Mouse (Mus musculus): ENCODE measurements at regions not wholly inside any gene's neighbourhood (a gene's known extent, or its start where the extent isn't known, plus 50 kb on each side); places are given as distances from the start of the nearest gene placed in this dataset.

GRCm38 (mm10) chr13:80502927-80503326 is 380.3 kb upstream of the Arrdc3 start:
- Histone ChIP-seq H3K36me3 (ENCODE audit: control insufficient read depth, insufficient read depth, low read length) (no peaks in the 10 kb centered on the region), H3K4me2 (ENCODE audit: low read depth, low read length) (no peak overlapping the region), H3K27me3 (ENCODE audit: control insufficient read depth, insufficient read depth, low read depth, low read length) (no peaks in the 10 kb centered on the region), H3K9me3 (ENCODE audit: control insufficient read depth, low read length) (no peaks in the 10 kb centered on the region), H3K4me1 (replicated peaks; ENCODE audit: control insufficient read depth, insufficient read depth, low read length) (no peaks in the 10 kb centered on the region), H3K27ac (ENCODE audit: low read length) (no peak overlapping the region), H3K4me3 (ENCODE audit: low read length) (no peak overlapping the region), H3K9ac (ENCODE audit: low read length) (no peak overlapping the region)
- WGBS: 68% methylated on average over 1 of the region's 1 CpGs
- ATAC-seq (ENCODE audit: low read depth): no peak

GRCm38 (mm10) chr13:80514171-80514981 is 368.8 kb upstream of the Arrdc3 start:
- Histone ChIP-seq H3K27me3 (ENCODE audit: control insufficient read depth, insufficient read depth, low read depth, low read length) (no peaks in the 10 kb centered on the region), H3K4me2 (ENCODE audit: low read depth, low read length) (no peak overlapping the region), H3K9ac (ENCODE audit: low read length) (no peak overlapping the region), H3K27ac (ENCODE audit: low read length) (no peak overlapping the region), H3K4me1 (replicated peaks; ENCODE audit: control insufficient read depth, insufficient read depth, low read length) (no peaks in the 10 kb centered on the region), H3K36me3 (ENCODE audit: control insufficient read depth, insufficient read depth, low read length) (no peaks in the 10 kb centered on the region), H3K4me3 (ENCODE audit: low read length) (no peak overlapping the region), H3K9me3 (ENCODE audit: control insufficient read depth, low read length) (no peaks in the 10 kb centered on the region)
- 53% methylated on average over 3 of the region's 3 CpGs for WGBS
- no peak for ATAC-seq (ENCODE audit: low read depth)

GRCm38 (mm10) chr13:80514982-80515253 is 368.3 kb upstream of the Arrdc3 start:
- no peak for ATAC-seq (ENCODE audit: low read depth)
- Histone ChIP-seq H3K4me2 (ENCODE audit: low read depth, low read length) (no peak overlapping the region), H3K27ac (ENCODE audit: low read length) (no peak overlapping the region), H3K27me3 (ENCODE audit: control insufficient read depth, insufficient read depth, low read depth, low read length) (no peaks in the 10 kb centered on the region), H3K9me3 (ENCODE audit: control insufficient read depth, low read length) (no peaks in the 10 kb centered on the region), H3K4me1 (replicated peaks; ENCODE audit: control insufficient read depth, insufficient read depth, low read length) (no peaks in the 10 kb centered on the region), H3K9ac (ENCODE audit: low read length) (no peak overlapping the region), H3K36me3 (ENCODE audit: control insufficient read depth, insufficient read depth, low read length) (no peaks in the 10 kb centered on the region), H3K4me3 (ENCODE audit: low read length) (no peak overlapping the region)
- 44% methylated on average over 4 of the region's 4 CpGs for WGBS

- H3K36me3 ChIP-seq (ENCODE audit: control insufficient read depth, insufficient read depth, low read length): no peaks in the 10 kb centered on the region
- H3K4me2 ChIP-seq (ENCODE audit: low read depth, low read length): no peak overlapping the region
- no peak for ATAC-seq (ENCODE audit: low read depth)
- WGBS: 76% methylated on average over 1 of the region's 1 CpGs
- no peaks in the 10 kb centered on the region for H3K4me1 ChIP-seq (replicated peaks; ENCODE audit: control insufficient read depth, insufficient read depth, low read length)
- no peak overlapping the region for H3K27ac ChIP-seq (ENCODE audit: low read length)
- no peaks in the 10 kb centered on the region for H3K27me3 ChIP-seq (ENCODE audit: control insufficient read depth, insufficient read depth, low read depth, low read length)
- no peak overlapping the region for H3K9ac ChIP-seq (ENCODE audit: low read length)
- no peaks in the 10 kb centered on the region for H3K9me3 ChIP-seq (ENCODE audit: control insufficient read depth, low read length)
- H3K4me3 ChIP-seq (ENCODE audit: low read length): no peak overlapping the region
These were observed 364.3 kb upstream of the Arrdc3 start for GRCm38 (mm10) chr13:80518836-80519235.

GRCm38 (mm10) chr13:80519792-80520191 is 363.4 kb upstream of the Arrdc3 start:
- Histone ChIP-seq H3K4me3 (ENCODE audit: low read length) (no peak overlapping the region), H3K36me3 (ENCODE audit: control insufficient read depth, insufficient read depth, low read length) (no peaks in the 10 kb centered on the region), H3K9ac (ENCODE audit: low read length) (no peak overlapping the region), H3K4me1 (replicated peaks; ENCODE audit: control insufficient read depth, insufficient read depth, low read length) (no peaks in the 10 kb centered on the region), H3K4me2 (ENCODE audit: low read depth, low read length) (no peak overlapping the region), H3K27me3 (ENCODE audit: control insufficient read depth, insufficient read depth, low read depth, low read length) (no peaks in the 10 kb centered on the region), H3K27ac (ENCODE audit: low read length) (no peak overlapping the region), H3K9me3 (ENCODE audit: control insufficient read depth, low read length) (no peaks in the 10 kb centered on the region)
- 48% methylated on average over 4 of the region's 4 CpGs for WGBS
- no peak for ATAC-seq (ENCODE audit: low read depth)

- peak; percentile 69 for ATAC-seq (ENCODE audit: low read depth)
- Histone ChIP-seq H3K27me3 (ENCODE audit: control insufficient read depth, insufficient read depth, low read depth, low read length) (no peaks in the 10 kb centered on the region), H3K4me2 (ENCODE audit: low read depth, low read length) (no peak overlapping the region), H3K4me3 (ENCODE audit: low read length) (no peak overlapping the region), H3K9me3 (ENCODE audit: control insufficient read depth, low read length) (no peaks in the 10 kb centered on the region), H3K9ac (ENCODE audit: low read length) (no peak overlapping the region), H3K4me1 (replicated peaks; ENCODE audit: control insufficient read depth, insufficient read depth, low read length) (no peaks in the 10 kb centered on the region), H3K27ac (ENCODE audit: low read length) (peak overlapping the region; percentile 37), H3K36me3 (ENCODE audit: control insufficient read depth, insufficient read depth, low read length) (no peaks in the 10 kb centered on the region)
- 64% methylated on average over 1 of the region's 1 CpGs for WGBS
These were observed 347.3 kb upstream of the Arrdc3 start for GRCm38 (mm10) chr13:80535755-80536350.

GRCm38 (mm10) chr13:80544951-80545350 is 338.2 kb upstream of the Arrdc3 start:
- Histone ChIP-seq H3K4me1 (replicated peaks; ENCODE audit: control insufficient read depth, insufficient read depth, low read length) (no peaks in the 10 kb centered on the region), H3K9me3 (ENCODE audit: control insufficient read depth, low read length) (no peaks in the 10 kb centered on the region), H3K27me3 (ENCODE audit: control insufficient read depth, insufficient read depth, low read depth, low read length) (no peaks in the 10 kb centered on the region), H3K4me2 (ENCODE audit: low read depth, low read length) (no peak overlapping the region), H3K9ac (ENCODE audit: low read length) (no peak overlapping the region), H3K36me3 (ENCODE audit: control insufficient read depth, insufficient read depth, low read length) (no peaks in the 10 kb centered on the region), H3K4me3 (ENCODE audit: low read length) (no peak overlapping the region), H3K27ac (ENCODE audit: low read length) (no peak overlapping the region)
- WGBS: 36% methylated on average over 1 of the region's 1 CpGs
- no peak for ATAC-seq (ENCODE audit: low read depth)

- H3K36me3 ChIP-seq (ENCODE audit: control insufficient read depth, insufficient read depth, low read length): no peaks in the 10 kb centered on the region
- H3K4me3 ChIP-seq (ENCODE audit: low read length): no peak overlapping the region
- H3K9me3 ChIP-seq (ENCODE audit: control insufficient read depth, low read length): no peaks in the 10 kb centered on the region
- no peaks in the 10 kb centered on the region for H3K27me3 ChIP-seq (ENCODE audit: control insufficient read depth, insufficient read depth, low read depth, low read length)
- no peak for ATAC-seq (ENCODE audit: low read depth)
- H3K4me2 ChIP-seq (ENCODE audit: low read depth, low read length): no peak overlapping the region
- H3K4me1 ChIP-seq (replicated peaks; ENCODE audit: control insufficient read depth, insufficient read depth, low read length): no peaks in the 10 kb centered on the region
- no peak overlapping the region for H3K27ac ChIP-seq (ENCODE audit: low read length)
- H3K9ac ChIP-seq (ENCODE audit: low read length): no peak overlapping the region
These were observed 326.0 kb upstream of the Arrdc3 start for GRCm38 (mm10) chr13:80557156-80557555.
